Mouse (Mus musculus): ENCODE results near the gene Miga1.

The Miga1 gene

GRCm38 (mm10) chr3:152339862-152340557, at the start of gene Miga1:
Miga1 (minus strand) TSS chr3:152340407.
- DNase-seq: peak; percentile 89 to 91

GRCm38 (mm10) chr3:152384106-152384505, 43.9 kb upstream of the Miga1 start:
- DNase-seq: no peak

GRCm38 (mm10) chr3:152376063-152376462, 35.9 kb upstream of the Miga1 start:
- no peak for DNase-seq

GRCm38 (mm10) chr3:152364181-152364580, 24.0 kb upstream of the Miga1 start:
- DNase-seq: no peak

DNA sequence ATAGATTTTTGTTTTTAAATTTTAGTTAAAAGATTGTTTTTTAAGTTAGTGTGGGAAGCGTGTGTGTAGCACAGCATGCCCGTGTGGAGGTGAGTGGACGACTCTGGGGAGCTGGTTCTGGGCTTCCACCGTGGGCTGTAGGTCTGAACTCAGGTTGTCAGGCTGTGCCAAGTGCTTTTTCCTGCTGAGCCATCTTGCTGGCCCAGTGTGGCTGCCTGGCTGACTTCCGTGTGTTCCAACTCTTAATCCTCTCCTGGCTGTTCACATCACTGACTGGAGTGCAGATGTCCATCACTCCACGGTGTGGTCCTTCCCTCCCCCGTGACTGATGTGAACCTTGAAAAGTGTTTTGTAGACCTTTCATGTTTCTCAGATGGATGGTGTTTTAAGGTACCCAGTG, 18.9 kb upstream of the Miga1 start:
- peak; percentile 24 to 38 for DNase-seq

GRCm38 (mm10) chr3:152356751-152357150, 16.5 kb upstream of the Miga1 start:
- no peak for DNase-seq

GRCm38 (mm10) chr3:152355361-152355760, 15.2 kb upstream of the Miga1 start:
- DNase-seq: no peak

GRCm38 (mm10) chr3:152353434-152354177, 13.4 kb upstream of the Miga1 start:
- DNase-seq: no peak

- DNase-seq: no peak
These were observed 12.1 kb upstream of the Miga1 start for GRCm38 (mm10) chr3:152352289-152352688.

GRCm38 (mm10) chr3:152350966-152351365, 10.8 kb upstream of the Miga1 start:
- no peak for DNase-seq

GRCm38 (mm10) chr3:152350431-152350830, 10.2 kb upstream of the Miga1 start:
- no peak for DNase-seq

DNA sequence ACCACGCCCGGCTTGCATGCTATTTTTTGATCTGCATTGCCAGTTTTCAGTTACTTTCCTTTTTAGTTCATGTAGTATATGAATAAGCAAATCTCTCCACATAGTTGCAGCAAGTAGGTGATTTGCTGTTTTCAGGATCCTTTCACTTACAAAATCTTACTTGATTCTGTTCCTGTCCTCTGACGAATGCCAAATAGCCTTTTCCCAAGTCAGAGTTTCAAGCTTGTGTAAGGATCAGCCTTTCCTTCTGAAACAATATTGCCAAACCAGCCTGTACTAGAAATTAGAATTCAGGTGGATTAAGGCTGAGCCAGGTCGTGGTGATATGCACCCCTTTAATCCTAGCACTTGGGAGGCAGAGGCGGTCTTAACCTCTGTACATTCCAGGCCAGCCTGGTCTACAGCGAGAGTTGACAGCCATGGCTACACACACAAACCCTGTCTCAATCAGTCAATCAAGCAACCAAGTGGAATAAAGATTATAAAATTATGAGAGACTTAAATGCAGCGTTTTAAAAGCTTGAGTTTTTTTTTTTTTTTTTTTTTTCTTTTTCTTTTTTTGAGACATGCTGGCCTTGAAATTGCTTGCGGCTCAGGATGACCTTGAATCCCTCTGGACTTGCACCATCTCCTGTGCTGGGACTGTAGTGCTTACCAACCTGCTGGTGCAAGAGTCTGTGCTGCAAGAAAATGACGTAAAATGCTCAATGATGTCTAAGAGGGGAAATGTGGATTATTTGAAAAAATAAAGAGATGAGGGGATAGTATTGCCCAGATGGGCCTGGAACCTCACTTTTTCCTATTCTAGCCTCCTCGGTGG, 8.0 kb upstream of the Miga1 start:
- DNase-seq: no peak

GRCm38 (mm10) chr3:152347227-152347626, 7.0 kb upstream of the Miga1 start:
- DNase-seq: no peak

GRCm38 (mm10) chr3:152346633-152347141, 6.5 kb upstream of the Miga1 start:
- DNase-seq: peak; percentile 54 to 68

- DNase-seq: peak; percentile 92 to 96
These were observed 5.8 kb upstream of the Miga1 start, which contains the start of gene Usp33 for GRCm38 (mm10) chr3:152345732-152346632. Usp33 (plus strand) TSS chr3:152346478.

- DNase-seq: no peak
These were observed 2.8 kb upstream of the Miga1 start for GRCm38 (mm10) chr3:152342961-152343517.

DNA sequence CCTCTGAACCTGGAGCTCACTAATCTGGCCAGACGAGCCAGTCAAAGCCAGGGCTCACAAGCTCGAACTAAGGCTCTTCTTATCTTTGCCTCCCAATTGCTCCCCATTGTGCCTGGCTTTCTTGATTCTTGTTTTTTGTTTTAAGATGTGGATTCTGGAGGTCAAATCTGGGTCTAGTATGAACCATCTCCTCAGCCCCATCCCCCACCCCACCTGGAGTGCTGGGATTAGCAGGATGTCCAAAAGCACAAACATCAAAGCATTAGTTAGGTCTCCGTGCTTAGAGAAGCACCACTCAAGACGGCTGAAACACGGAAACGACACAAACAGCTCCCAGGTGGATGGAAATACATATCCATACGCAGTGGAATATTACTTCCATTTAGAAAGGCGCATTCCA, 4.1 kb downstream of the Miga1 start:
- DNase-seq: no peak

DNA sequence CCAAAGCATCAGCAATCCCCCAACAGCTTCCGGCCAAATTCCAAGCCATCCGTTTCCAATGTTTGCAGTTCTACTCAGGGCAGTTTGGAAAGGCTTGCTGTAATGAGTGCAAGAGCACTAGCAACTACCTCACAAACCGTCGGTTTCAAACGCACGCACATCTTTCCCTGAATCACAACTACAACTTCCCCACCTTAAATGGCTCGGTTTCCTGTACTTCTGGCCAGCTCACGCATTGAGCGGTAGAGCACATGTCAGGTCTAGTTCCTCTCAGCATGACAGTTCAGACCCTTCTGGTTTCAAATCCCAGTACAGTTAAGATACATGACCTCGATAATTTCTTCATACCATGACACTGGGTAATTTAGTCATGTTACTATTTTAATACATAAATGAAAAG, 6.6 kb downstream of the Miga1 start:
- DNase-seq: no peak

DNA sequence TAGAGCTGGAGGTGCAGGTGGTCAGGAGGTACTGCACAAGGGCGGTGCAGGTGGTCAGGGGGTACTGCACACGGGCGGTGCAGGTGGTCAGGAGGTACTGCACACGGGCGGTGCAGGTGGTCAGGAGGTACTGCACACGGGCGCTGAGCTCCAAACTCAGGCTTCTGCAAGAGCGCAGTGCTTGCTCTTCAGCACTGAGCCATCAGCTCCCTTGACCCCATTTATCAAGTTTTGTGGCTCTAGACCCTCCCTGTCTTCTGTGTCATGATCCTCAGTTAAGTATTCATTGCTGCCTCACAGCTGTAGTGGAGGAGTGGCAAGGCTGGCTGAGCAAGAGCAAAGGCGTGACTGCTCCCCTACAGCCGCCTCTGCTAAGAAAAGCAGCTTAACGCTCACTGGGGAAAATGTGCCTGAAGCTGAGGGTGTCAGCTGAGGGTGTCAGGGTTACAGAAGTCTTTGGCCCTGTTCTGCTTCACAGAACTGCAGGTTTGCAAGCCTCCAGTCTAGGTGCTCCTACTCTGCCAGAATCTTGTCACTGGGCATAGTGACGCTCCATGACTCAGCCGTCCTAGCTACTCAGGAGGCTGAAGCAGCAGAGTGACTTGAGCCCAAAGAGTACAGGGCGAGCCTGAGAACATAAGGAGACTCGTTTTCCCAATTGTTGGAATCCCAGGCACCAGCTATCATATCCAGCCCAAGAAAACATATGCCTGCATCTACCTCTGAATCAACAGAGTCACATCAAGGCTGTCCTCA, 7.5 kb downstream of the Miga1 start:
- no peak for DNase-seq

DNA sequence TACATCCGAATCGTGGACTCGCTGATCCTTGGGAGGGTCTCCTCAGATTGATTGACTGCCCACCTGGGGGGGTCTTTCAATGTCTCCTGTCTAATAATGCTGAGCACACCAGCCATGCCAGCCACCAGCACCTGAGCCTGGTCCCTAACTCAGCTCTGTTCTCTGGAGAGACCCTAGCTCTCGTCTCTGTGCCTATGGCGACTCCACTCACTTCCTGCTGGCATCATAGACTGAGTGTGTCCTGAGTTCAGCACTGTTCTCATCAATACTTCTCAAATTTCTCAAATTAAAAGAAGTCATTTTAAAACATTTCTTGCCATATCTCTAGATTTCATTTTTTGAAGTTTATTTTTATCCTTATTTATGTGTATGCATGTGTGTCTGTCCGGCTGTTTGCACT, 8.1 kb downstream of the Miga1 start:
- DNase-seq: no peak
